Mouse (Mus musculus) liver, adult 2 months (tissue): ENCODE measurements at regions not wholly inside any gene's neighbourhood (a gene's known extent, or its start where the extent isn't known, plus 50 kb on each side); places are given as distances from the start of the nearest gene placed in this dataset.

Experiments
- DNase-seq: peaks from one replicate; pipeline ENCODE4 v3.0.0-alpha.2; 2011; ENCODE audit warnings: low read depth, low spot score; ENCODE audit errors: extremely low read depth
- H3K27ac ChIP-seq: fragments of 200-500 bp; replicated peaks from 2 replicates; pipeline ENCODE4 v1.5.1; 2012; ENCODE audit warnings: low read depth, mild to moderate bottlenecking, control low read depth, inconsistent platforms, low read length; ENCODE audit not compliant: insufficient read depth
- H3K27me3 ChIP-seq: fragments of 200-500 bp; 2 replicates; pipeline ENCODE4 v1.6.1; 2012; ENCODE audit warnings: mild to moderate bottlenecking, moderate library complexity, low read length, inconsistent platforms; ENCODE audit not compliant: control insufficient read depth, insufficient read depth
- H3K36me3 ChIP-seq: fragments of 200-500 bp; 2 replicates; pipeline ENCODE4 v1.6.1; 2012; ENCODE audit warnings: low read length, inconsistent platforms; ENCODE audit not compliant: control insufficient read depth, insufficient read depth
- H3K4me1 ChIP-seq: fragments of 200-500 bp; 2 replicates; pipeline ENCODE4 v1.6.1; 2011; ENCODE audit warnings: low read length; ENCODE audit not compliant: control insufficient read depth, insufficient read depth
- H3K4me3 ChIP-seq: fragments of 200-500 bp; 2 replicates; pipeline ENCODE4 v1.5.1; 2011; ENCODE audit warnings: low read depth, mild to moderate bottlenecking, control low read depth, low read length, moderate library complexity; ENCODE audit not compliant: insufficient read depth
- H3K79me2 ChIP-seq: fragments of 200-500 bp; 2 replicates; pipeline ENCODE4 v1.6.1; 2012; ENCODE audit warnings: inconsistent platforms, mild to moderate bottlenecking, low read length, moderate library complexity; ENCODE audit not compliant: control insufficient read depth, insufficient read depth
- H3K9ac ChIP-seq: fragments of 200-500 bp; 2 replicates; pipeline ENCODE4 v1.6.1; 2012; ENCODE audit warnings: low read depth, mild to moderate bottlenecking, control low read depth, inconsistent platforms, low read length
- CTCF ChIP-seq: fragments of 200-500 bp; IDR thresholded peaks from 2 replicates; pipeline ENCODE4 v1.5.1; 2011; ENCODE audit warnings: low read depth, low read length, control low read depth
- POLR2A ChIP-seq: fragments of 200-500 bp; IDR thresholded peaks from 2 replicates; pipeline ENCODE4 v1.6.1; 2011; ENCODE audit warnings: low read length, control low read depth; ENCODE audit not compliant: insufficient read depth; ENCODE audit errors: extremely low read depth
- WGBS: fragments of 180-500 bp; shearing (Covaris S2); methylation state at CpG from one replicate; pipeline ENCODE4 v1.1.7; 2018; 5-methylcytosine and 5-hydroxymethylcytosine counted together

DNA sequence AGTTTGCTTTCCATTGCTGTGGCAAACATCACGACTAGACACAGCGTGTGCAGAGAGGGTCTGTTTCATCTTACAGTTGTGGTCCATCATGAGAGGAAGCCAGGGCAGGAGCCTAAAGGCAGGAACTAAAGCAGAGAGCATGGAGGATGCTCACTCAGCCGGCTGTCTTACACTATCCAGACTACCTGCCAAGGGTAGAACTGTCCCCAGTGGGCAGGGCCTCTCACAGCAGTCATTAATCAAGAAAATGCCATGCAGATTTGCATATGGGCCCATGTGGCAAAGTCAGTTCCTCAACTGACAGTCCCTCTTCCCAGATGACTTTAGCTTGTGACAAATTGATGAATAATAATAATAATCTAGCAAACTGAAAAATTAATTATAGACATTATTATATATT, 192.6 kb downstream of the Sp3 start:
- no peaks in the 10 kb centered on the region for H3K79me2 ChIP-seq

DNA sequence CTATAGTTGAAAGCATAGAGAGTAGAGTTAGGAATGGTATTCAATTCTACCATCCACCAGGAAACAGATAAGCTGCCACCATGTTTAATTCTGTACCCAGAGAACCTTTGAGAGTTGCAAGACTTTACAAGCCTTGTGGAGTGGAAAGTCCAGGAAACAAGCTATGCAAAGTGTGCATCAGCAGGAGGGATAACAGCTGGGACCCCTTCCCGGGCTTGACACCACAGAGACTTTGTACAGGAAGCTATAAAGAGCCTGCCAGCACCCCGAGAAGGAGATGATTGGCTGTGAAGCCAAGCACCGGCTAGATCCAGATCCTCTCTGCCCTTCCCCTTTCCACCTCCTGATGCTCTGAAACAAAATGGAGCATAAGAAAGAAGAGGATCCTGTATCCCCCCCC, 188.8 kb downstream of the Sp3 start:
- 83% methylated on average over 3 of the region's 3 CpGs for WGBS
- Histone ChIP-seq H3K27ac (no peak overlapping the region), H3K4me1 (0 out of 2 replicates have a peak, but pooled peaks cover 1% of the 10 kb centered on the region), H3K9ac (no peak overlapping the region), H3K27me3 (no peaks in the 10 kb centered on the region), H3K79me2 (no peaks in the 10 kb centered on the region), H3K4me3 (no peak overlapping the region), H3K36me3 (no peaks in the 10 kb centered on the region)
- no peak for TF ChIP-seq POLR2A
- no peak for TF ChIP-seq CTCF
- DNase-seq, result no peak

More for the DNA sequence above, 192.6 kb downstream of the Sp3 start:
- 96% methylated on average over 3 of the region's 3 CpGs for WGBS
- no peaks in the 10 kb centered on the region for H3K27me3 ChIP-seq
- H3K9ac ChIP-seq, result no peak overlapping the region
- TF ChIP-seq CTCF (no peak), POLR2A (no peak)
- peaks cover 8% of the 10 kb centered on the region; the same call in 1 of the 2 replicates for H3K4me1 ChIP-seq
- no peak overlapping the region for H3K27ac ChIP-seq
- no peak overlapping the region for H3K4me3 ChIP-seq
- H3K36me3 ChIP-seq, result no peaks in the 10 kb centered on the region
- DNase-seq, result no peak

DNA sequence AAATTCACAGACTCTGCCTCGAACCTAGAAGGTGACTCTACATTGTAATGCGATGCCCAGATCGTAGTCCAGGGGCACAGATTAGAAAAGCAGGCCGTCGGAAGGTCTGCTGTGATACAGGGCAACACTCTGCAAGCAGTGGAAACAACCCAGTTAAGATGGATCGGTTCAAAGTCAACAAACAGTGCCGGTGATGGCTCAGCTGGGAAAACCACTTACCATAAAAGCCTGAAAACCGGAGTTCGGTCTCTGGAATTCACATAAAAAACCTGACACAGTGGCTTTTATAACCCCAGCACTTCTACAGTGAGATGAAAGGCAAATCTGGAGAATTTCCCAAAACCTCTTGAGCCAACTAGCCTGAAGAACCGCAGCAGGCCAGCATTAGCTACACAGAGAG, 186.8 kb downstream of the Sp3 start:
- TF ChIP-seq CTCF (no peak), POLR2A (no peak)
- no peak overlapping the region for H3K27ac ChIP-seq
- H3K79me2 ChIP-seq, result no peaks in the 10 kb centered on the region
- H3K27me3 ChIP-seq, result no peaks in the 10 kb centered on the region
- H3K4me3 ChIP-seq, result no peak overlapping the region
- no peaks in the 10 kb centered on the region for H3K36me3 ChIP-seq
- no peak for DNase-seq
- H3K4me1 ChIP-seq, result peaks cover 6% of the 10 kb centered on the region; the same call in 1 of the 2 replicates
- WGBS, result 72% methylated on average over 10 of the region's 10 CpGs
- no peak overlapping the region for H3K9ac ChIP-seq

DNA sequence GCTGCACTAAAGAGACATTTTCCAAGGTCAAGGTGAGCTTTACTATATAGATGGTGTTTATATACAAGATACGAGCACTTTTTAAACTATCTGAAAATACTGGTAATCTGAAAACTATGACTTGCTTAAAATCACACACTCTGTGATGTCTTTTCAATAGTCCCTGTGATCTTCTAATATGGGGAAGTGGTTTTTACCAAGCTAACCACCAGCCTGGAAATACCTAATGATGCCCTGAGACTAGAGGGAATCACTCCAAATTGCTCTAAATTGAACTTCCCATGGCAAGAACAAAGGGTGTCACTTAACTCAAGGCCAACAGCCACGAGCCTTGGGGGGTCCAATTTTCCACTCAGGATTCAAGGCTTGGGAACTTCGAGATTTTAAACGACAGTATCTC, 185.7 kb downstream of the Sp3 start:
- no peaks in the 10 kb centered on the region for H3K36me3 ChIP-seq
- DNase-seq, result no peak
- WGBS, result 89% methylated on average over 4 of the region's 4 CpGs
- H3K79me2 ChIP-seq, result no peaks in the 10 kb centered on the region
- no peaks in the 10 kb centered on the region for H3K27me3 ChIP-seq
- peaks cover 6% of the 10 kb centered on the region; the same call in 1 of the 2 replicates for H3K4me1 ChIP-seq
- H3K27ac ChIP-seq, result no peak overlapping the region
- H3K4me3 ChIP-seq, result no peak overlapping the region
- TF ChIP-seq POLR2A (no peak), CTCF (no peak)
- H3K9ac ChIP-seq, result no peak overlapping the region

DNA sequence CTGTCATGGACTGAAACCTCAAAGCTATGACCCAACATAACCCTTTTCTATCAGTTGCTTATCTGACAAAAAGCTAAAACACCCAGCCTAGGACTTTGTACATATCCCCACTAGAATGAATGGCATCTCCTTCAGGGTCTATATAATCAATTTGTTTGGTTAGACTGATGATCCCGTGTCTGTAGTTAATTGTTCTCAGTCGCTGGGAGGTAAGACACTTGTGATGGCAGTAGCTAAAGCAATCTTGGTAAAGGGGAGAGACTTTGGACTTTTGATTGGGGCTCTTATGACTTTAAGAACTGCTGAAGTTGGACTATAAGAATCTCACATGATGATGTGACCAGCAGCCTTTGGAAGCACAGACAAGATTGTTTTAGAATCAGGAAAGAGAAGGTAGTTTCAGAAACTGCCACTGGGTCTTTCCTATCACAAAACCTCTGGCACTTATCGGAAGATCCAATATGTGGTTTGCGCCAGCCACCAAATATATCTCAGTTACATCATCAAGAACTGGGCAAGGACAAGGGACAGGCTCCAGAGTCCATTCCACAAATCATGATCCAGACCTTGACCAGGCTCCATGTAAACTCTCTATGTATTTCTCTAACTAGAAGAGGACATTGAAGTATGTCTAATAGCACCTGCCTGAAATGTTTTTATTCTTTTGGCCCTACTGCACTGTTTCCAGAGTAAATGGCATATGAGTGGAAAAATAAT, 183.1 kb downstream of the Sp3 start:
- no peak for TF ChIP-seq POLR2A
- no peaks in the 10 kb centered on the region for H3K79me2 ChIP-seq
- 32% methylated on average over 4 of the region's 4 CpGs for WGBS
- H3K36me3 ChIP-seq, result no peaks in the 10 kb centered on the region
- no peak overlapping the region for H3K9ac ChIP-seq
- peaks cover 6% of the 10 kb centered on the region; the same call in 1 of the 2 replicates for H3K4me1 ChIP-seq
- DNase-seq, result peak; percentile 92
- H3K27me3 ChIP-seq, result no peaks in the 10 kb centered on the region
- peak overlapping the region; percentile 48; the same call in 1 of the 2 replicates for H3K27ac ChIP-seq
- no peak overlapping the region for H3K4me3 ChIP-seq

DNA sequence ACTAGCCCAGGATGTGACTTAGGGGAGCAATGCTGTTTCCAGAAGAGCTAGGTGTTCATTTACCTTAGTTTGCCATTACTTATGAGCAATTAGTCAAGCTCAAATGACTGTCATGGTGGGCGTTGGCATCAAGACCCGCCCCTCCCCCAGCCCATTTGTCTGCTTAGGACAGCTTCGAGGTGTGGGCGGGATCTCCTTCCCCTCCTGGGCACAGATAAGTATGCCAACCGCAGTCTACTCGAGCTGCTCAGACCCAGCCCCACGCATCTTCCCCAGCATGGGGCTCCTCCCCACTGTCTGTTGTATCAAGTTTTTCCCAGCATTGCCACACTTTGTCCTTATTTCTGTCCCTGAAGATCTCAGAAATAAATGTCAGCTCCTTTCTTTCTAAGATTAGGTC, 179.6 kb downstream of the Sp3 start:
- H3K27ac ChIP-seq, result no peak overlapping the region
- no peak overlapping the region for H3K9ac ChIP-seq
- H3K79me2 ChIP-seq, result no peaks in the 10 kb centered on the region
- TF ChIP-seq CTCF (no peak), POLR2A (no peak)
- H3K4me1 ChIP-seq, result peaks cover 6% of the 10 kb centered on the region; the same call in 1 of the 2 replicates
- no peak overlapping the region for H3K4me3 ChIP-seq
- 79% methylated on average over 7 of the region's 7 CpGs for WGBS
- no peak for DNase-seq
- H3K36me3 ChIP-seq, result no peaks in the 10 kb centered on the region
- H3K27me3 ChIP-seq, result no peaks in the 10 kb centered on the region
